Mouse (Mus musculus) forelimb bud, embryonic 11.5 days (tissue): ENCODE data around the gene Gm38119.
"Not testable (repeated sequence)": the region's sequence is repeated elsewhere in the genome, so short reads cannot be mapped to it uniquely, and the experiment has no call there.

Experiments used
- DNase-seq: peaks from one replicate; pipeline ENCODE4 v3.0.0-alpha.2; 2012; ENCODE audit warnings: low read depth, low spot score

Gm38119 gene

DNA sequence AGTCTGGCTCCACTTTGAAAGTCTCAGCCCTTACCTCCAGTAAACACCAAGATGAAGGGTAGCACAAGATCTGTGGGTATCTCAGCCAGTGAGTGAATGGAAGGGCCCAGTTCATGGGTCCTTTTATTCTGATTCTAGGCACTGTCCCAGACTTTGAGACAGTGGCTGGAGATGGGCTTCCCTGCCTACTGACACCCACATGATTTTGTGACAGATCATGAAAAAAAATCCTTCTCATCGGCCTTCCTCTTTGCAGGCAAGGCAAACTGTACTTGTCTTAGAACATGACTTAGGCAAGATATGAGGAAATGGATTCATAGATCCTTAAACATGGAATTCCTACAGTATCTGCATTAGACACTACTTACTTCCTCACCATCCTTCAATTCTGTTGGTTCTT, at the start of gene Gm38119:
Gene Gm38119, minus strand, starts transcription at position 101 of the 400 bp plus-strand sequence.
- DNase-seq = no peak

DNA sequence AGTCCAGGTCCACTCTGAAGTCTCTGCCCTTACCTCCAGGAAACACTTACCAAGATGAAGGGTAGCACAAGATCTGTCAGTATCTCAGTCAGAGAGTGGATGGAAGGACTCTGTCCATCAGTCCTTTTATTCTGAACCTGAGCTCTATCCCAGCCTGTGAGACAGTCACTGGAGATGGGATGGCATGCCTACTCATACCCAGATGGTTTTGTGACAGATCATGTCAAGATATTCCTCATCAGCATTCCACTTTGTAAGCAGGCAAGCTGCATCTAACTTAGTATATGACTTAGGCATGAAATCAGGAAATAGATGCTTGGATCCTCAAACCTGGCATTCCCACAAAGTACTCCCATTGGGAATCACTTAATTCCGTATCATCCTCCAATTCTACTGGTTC, 39.9 kb upstream of the Gm38119 start, which contains the start of gene Lce1i:
Gene Lce1i, minus strand, starts transcription at position 101 of the 400 bp plus-strand sequence.
- DNase-seq = no peak

DNA sequence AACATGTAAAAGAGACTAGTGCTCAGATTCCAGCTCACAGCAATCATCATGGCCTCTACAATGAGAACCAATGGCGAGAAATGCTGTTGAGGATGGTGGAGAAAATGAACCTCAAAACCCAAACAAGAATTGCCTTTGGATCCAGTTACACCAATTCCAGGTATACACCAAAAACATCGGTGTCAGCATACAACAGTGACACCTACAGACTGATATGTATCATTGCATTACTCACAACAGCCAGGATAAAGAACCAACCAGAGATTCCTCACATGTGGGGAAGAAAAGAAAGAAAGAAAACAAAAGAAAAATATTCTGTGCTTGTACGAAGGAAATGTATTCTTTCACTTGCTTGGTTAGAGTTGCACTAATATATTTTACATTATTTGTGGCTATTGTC, 32.7 kb upstream of the Gm38119 start:
- DNase-seq = peak; percentile 5

DNA sequence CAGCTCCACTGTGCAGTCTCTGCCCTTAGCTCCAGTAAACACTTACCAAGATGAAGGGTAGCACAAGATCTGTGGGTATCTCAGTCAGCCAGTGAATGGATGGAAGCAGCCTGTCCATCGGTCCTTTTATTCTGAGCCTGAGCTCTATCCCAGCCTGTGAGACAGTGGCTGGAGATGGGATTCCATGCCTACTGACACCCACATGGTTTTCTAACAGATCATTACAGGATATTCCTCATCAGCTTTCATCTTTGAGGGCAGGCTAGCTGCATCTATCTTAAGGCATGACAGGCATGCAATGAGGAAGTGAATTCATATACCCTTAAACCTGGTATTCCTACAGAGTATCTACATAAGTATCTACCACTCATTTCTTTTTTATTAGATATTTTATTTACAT, 26.1 kb upstream of the Gm38119 start, which contains the start of gene Lce1h:
Gene Lce1h, minus strand, starts transcription at position 101 of the 400 bp plus-strand sequence.
- DNase-seq = no peak

DNA sequence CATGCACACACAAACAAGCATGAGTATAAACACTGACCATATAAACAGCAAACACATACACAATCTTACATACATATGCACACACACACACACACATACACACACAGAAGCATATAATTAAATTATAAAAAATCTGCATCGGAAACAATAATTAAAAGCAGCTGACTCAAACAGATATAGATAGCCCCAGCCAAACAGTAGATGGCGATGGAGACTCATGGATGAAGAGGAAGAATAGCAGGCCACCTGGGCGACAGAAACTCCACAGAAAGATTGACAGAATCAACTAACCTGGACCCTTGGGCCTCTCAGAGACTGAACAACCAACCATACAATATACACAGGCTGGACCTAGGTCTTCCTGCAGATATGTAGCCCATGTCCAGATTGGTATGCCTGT, 14.3 kb upstream of the Gm38119 start:
- no peak for DNase-seq

DNA sequence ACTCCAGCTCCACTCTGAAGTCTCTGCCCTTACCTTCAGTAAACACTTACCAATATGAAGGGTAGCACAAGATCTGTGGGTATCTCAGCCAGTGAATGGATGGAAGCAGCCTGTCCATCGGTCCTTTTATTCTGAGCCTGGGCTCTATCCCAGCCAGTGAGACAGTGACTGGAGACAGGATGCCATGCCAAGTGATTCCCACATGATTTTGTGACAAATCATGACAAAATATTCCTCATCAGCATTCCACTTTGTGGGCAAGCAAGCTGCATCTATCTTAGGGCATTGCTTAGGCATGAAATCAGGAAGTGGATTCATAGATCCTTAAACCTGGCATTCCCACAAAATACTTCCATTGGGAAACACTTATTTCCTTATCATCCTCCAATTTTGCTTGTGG, 13.3 kb upstream of the Gm38119 start, which contains the start of gene Lce1g:
Gene Lce1g, minus strand, starts transcription at position 101 of the 400 bp plus-strand sequence.
- DNase-seq = no peak

DNA sequence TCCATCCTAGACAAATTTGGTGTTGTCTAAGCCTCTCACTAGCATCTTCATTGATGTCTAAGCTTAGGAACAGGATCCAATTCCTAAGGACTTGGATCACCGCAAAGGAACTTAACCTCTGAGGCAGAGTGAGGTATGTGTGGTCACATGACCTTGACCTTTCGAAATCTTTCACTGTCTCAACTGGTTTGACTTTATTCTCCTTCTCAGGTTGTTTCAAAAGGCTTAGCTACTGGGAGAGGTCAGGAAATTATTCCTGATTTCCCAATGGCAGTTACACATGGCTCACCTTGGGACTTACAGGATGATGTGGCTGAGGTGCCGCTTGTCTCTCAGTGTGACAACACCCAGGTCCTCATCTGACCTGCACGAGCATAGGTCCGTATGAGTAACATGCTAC, 16.3 kb downstream of the Gm38119 start:
- DNase-seq = no peak

DNA sequence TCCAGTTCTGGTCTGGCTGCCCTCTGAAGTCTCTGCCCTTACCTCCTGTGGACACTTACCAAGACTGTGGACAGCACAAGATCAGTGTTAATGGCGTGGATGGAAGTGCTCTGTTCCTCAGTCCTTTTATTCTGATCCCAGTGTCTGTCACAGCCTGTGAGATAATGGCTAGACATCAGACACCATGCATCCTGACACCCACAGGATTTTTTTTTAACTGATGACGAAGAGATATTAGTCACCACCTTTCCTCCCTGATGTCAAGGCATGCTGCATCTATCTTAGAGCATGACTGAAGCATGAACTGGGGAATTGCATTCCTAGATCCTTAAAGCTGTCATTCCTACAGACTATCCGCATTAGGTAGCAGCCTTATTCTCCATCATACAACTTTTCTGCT, 18.6 kb downstream of the Gm38119 start, which contains the start of gene Lce1f:
Gene Lce1f, minus strand, starts transcription at position 101 of the 400 bp plus-strand sequence.
- DNase-seq = no peak

DNA sequence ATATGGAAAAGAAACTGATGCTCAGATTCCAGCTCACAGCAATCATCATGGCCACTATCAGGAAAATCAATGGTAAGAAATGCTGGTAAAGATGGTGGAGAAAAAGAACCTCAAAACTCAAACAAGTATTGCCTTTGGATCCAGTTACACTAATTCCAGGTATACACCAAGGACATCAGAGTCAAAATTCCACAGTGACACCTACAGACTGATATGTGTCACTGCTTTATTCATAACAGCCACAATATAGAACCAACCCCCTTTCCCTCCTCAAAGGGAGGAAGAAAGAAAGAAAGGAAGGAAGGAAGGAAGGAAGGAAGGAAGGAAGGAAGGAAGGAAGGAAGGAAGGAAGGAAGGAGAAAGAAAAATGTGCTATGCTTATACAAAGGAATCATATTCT, 23.8 kb downstream of the Gm38119 start:
- no peak for DNase-seq

DNA sequence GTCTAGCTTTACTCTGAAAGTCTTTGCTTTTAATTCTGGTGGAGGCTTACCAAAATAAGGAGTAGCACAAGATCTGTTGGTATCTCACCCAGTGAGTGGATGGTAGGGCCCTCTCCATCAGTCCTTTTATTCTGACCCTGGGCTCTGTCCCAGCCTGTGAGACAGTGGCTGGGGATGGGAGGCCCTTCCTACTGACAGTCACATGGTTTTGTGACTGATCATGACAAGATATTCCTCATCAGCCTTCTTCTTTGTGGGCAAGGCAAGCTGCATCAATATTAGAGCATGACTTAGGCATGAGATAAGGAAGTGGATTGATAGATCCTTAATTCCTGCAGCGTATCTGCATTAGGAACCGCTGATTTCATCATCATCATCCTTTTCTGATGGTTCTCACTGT, 29.9 kb downstream of the Gm38119 start, which contains the start of gene Lce1e:
Gene Lce1e, minus strand, starts transcription at position 101 of the 400 bp plus-strand sequence.
- no peak for DNase-seq

DNA sequence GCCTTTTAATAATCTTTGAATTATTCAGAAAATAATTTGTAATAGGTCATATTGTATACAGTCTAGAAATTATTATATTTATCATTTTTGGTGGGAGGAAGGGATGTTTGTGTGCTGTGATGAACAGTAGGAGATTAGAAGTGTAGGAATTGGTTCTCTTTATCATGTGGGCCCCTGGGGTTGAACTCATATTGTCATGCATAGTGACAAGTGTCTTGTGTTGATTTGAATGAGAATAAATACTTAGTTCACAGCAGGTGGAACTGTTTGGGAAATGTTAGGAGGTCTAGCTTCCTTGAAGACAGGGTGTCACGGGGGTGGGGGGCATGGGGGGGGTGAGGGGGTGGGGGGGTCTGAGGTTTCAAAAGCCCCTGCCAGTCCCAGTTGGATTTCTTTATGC, 44.3 kb downstream of the Gm38119 start:
- DNase-seq = no peak

DNA sequence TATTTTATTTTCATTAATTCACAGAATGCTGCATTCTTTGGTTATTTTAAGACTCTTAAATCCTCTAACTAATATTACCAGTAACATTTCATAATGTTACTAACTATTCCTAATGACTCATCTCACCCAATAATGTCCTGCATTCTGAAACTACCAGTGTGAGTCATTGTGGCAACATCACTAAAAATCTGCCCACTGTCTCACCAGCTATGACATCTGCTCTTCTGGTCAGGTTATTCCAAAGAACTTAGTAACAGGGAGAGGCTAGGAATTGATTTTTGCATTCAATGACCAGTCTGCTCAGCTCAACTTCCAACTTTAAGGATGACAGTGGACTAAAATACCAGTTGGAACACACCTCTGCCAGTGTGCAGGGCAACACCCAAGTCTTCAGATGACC, 47.2 kb downstream of the Gm38119 start:
- DNase-seq = no peak

DNA sequence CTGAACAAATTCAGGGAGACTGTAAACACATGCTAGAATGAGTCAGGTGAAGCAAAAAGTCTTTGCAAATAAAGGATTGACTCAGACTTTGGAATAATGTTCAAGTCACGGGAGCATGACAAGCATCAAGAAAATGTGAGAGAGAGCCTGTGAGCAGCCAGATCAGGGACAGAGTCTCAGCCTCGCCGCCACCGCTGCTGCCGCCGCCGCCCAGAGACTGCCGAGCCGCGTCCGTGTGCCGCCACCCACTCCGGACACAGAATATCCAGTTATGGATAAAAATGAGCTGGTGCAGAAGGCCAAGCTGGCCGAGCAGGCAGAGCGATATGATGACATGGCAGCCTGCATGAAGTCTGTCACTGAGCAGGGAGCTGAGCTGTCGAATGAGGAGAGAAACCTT, 49.7 kb downstream of the Gm38119 start:
- not testable (repeated sequence) for DNase-seq
